In the genomic region with DNA sequence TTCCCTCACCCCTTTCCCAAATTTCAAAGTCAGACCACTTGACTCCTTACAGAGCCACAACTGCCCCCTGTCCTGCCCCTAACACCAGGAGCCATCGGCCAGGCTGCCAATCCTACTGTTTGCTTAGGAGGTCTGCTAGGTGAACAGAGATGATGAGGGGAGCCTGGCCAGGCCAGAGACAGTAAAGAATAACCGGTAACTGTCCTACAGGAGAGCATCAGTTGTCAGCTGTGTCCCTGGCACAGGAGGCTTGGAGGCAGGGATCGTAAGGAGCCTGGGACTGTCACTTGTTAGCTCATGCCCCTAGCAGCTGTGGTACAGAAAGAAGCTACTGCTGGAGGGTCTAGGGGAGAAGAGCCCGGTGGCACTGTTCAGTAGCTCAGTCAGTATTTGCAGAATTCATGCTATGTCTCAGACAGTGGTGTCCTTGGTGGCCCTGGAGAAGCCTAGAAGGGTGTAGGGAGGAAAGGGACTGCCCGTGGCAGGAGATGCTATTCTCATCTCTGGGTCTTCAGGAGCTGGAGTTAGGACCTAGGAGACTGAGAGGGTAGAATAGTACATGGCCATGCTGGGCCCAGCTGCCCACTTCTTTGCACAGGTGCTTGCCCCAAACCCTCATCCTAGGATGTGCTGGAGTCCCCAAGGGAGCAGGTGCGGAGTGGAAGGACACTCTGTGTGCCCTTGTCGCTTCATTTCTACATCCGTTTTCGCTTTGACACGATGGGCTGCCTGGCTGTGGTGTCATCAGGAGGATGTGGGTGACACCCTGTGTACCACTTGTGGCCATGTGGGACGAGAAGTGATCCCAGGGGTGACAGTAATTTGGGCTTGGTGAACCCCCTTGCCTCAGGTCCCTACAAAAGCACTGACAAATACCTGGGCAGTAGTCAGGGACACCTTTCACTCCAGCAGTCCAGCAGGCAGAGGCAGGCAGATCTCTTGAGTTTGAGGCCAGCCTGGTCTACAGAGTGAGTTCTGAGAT, we compare ENCODE assay signal across 8 mouse cellular contexts. TPM values are rescaled to one million over a fixed set of nuclear protein-coding genes. Genes with fewer than 3 reads are reported as not detected.
A peak's percentile ranks its signal among the peaks of the same experiment; 100 is the strongest.
DNase-seq lines count a peak whose midpoint lies in the region; ATAC-seq and TF ChIP-seq lines count a peak whose summit lies in the region.

No protein-coding gene starts in this region.

- H3K27ac ChIP-seq in heart, embryonic 12.5 days (ENCODE audit: poor library complexity, severe bottlenecking) = peak overlapping the region; percentile 49; the same call in 1 of the 2 replicates
- H3K27ac ChIP-seq in heart, postnatal 0 days (ENCODE audit: low read depth) = peak overlapping the region; percentile 79
- H3K27ac ChIP-seq in midbrain, embryonic 14.5 days (replicated peaks; ENCODE audit: low read depth, low read length) = no peak overlapping the region

- peak overlapping the region; percentile 59; the same call in 1 of the 2 replicates for H3K9ac ChIP-seq in heart, embryonic 12.5 days
- peak overlapping the region; percentile 37; the same call in 1 of the 2 replicates for H3K9ac ChIP-seq in heart, postnatal 0 days (replicated peaks; ENCODE audit: low read depth, low read length)
- no peak overlapping the region for H3K9ac ChIP-seq in midbrain, embryonic 14.5 days (replicated peaks; ENCODE audit: low read length)

- ATAC-seq in heart, embryonic 12.5 days (ENCODE audit: insufficient number of reproducible peaks, low FRiP score) = no peak
- no peak for ATAC-seq in heart, postnatal 0 days (ENCODE audit: insufficient read depth, low read depth)
- no peak for ATAC-seq in midbrain, embryonic 14.5 days (ENCODE audit: low FRiP score, low TSS enrichment)
- ATAC-seq in megakaryocyte-erythroid progenitor cell, adult 5-6 weeks (replicated peaks; ENCODE audit: low FRiP score, low TSS enrichment, poor library complexity, severe bottlenecking) = no peak

- 88% methylated on average over 11 of the region's 11 CpGs for WGBS in heart, embryonic 12.5 days
- 83% methylated on average over 11 of the region's 11 CpGs for WGBS in heart, postnatal 0 days
- WGBS in midbrain, embryonic 14.5 days = 95% methylated on average over 11 of the region's 11 CpGs

- DNase-seq in heart, adult 8-10 months (ENCODE audit: low spot score) = no peak
- DNase-seq in CD4-positive helper T cell, adult 2 months (ENCODE audit: low read depth, low spot score) = peak; percentile 72
- no peak for DNase-seq in heart, postnatal 0 days (ENCODE audit: low spot score)
- no peak for DNase-seq in midbrain, embryonic 14.5 days
- DNase-seq in cerebellum, postnatal 4 days (ENCODE audit: low spot score in 2 of 2) = no peak
- DNase-seq in left cerebral cortex, postnatal 10 days (ENCODE audit: extremely low spot score in 1 of 2, low spot score in 2 of 2) = no peak

- no peaks in the 10 kb centered on the region for H3K9me3 ChIP-seq in heart, embryonic 12.5 days (replicated peaks)
- H3K9me3 ChIP-seq in heart, postnatal 0 days (replicated peaks; ENCODE audit: control insufficient read depth, low read length) = no peaks in the 10 kb centered on the region
- H3K9me3 ChIP-seq in midbrain, embryonic 14.5 days (ENCODE audit: control insufficient read depth, low read length) = no peaks in the 10 kb centered on the region

- H3K27me3 ChIP-seq in heart, embryonic 12.5 days (replicated peaks) = no peaks in the 10 kb centered on the region
- no peaks in the 10 kb centered on the region for H3K27me3 ChIP-seq in heart, postnatal 0 days (ENCODE audit: control insufficient read depth, insufficient read depth, low read length)
- no peaks in the 10 kb centered on the region for H3K27me3 ChIP-seq in midbrain, embryonic 14.5 days (ENCODE audit: control insufficient read depth, insufficient read depth, low read length)

- no peak for TF ChIP-seq EP300 in heart, postnatal 0 days (IDR thresholded peaks at IDR 0.05; ENCODE audit: low read depth)

- intact Hi-C loops in left cerebral cortex, postnatal 10 days (cut with DNase I) = no loop called here

- TF ChIP-seq CTCF in heart, postnatal 0 days (IDR thresholded peaks at IDR 0.05; ENCODE audit: low read depth) = no peak

- H3K4me1 ChIP-seq in heart, embryonic 12.5 days (replicated peaks) = peaks cover 38% of the 10 kb centered on the region
- peaks cover 25% of the 10 kb centered on the region for H3K4me1 ChIP-seq in heart, postnatal 0 days (ENCODE audit: control insufficient read depth, insufficient read depth)
- peaks cover 21% of the 10 kb centered on the region for H3K4me1 ChIP-seq in midbrain, embryonic 14.5 days (ENCODE audit: control insufficient read depth, insufficient read depth, low read length)

- H3K4me2 ChIP-seq in heart, embryonic 12.5 days = peak overlapping the region; percentile 94
- peak overlapping the region; percentile 91 for H3K4me2 ChIP-seq in heart, postnatal 0 days (ENCODE audit: low read depth, low read length)
- H3K4me2 ChIP-seq in midbrain, embryonic 14.5 days (ENCODE audit: low read length) = peak overlapping the region; percentile 15; the same call in 1 of the 2 replicates

- peaks cover 51% of the 10 kb centered on the region for H3K36me3 ChIP-seq in heart, embryonic 12.5 days
- peaks cover 45% of the 10 kb centered on the region for H3K36me3 ChIP-seq in heart, postnatal 0 days (replicated peaks; ENCODE audit: control insufficient read depth, insufficient read depth, low read length)
- H3K36me3 ChIP-seq in midbrain, embryonic 14.5 days (ENCODE audit: control insufficient read depth, insufficient read depth, low read length) = peaks cover 46% of the 10 kb centered on the region

- 0 out of 2 replicates have a peak overlapping the region, but pooled peaks have one; percentile 80 for H3K4me3 ChIP-seq in heart, embryonic 12.5 days
- H3K4me3 ChIP-seq in heart, postnatal 0 days (ENCODE audit: low read depth, low read length) = peak overlapping the region; percentile 83
- no peak overlapping the region for H3K4me3 ChIP-seq in midbrain, embryonic 14.5 days (replicated peaks; ENCODE audit: low read depth, low read length)

RNA-seq across cellular contexts. Expression of a gene that starts 4.3 kb away (rescaled TPM):
- 16.9 and 20.1 TPM in 2 replicates for polyA plus RNA-seq in heart, embryonic 12.5 days (2016; fragmentation: Nextera tagmentation; extraction: Ambion mirVana)
- 10 to 100 TPM; 53.4 to 67.0 (median 62.7) TPM for total RNA-seq in heart, adult 8-10 months (2022)
- total RNA-seq in heart, postnatal 0 days (2014; rRNA removed; ENCODE audit: low replicate concordance) = 46.9 and 47.7 TPM in 2 replicates
- polyA plus RNA-seq in heart, postnatal 0 days (2015; fragmentation: Nextera tagmentation; extraction: Ambion mirVana) = 9.1 and 10.3 TPM in 2 replicates
- 16.2 and 19.9 TPM in 2 replicates for polyA plus RNA-seq in midbrain, embryonic 14.5 days (2014; fragmentation: Nextera tagmentation; extraction: Ambion mirVana)
- 10 to 100 TPM; 80.7 to 82.0 TPM for total RNA-seq in left cerebral cortex, postnatal 10 days (2021)
- total RNA-seq in megakaryocyte-erythroid progenitor cell, adult 5-6 weeks (2014; fragmentation: Nextera tagmentation) = 19.0 and 22.9 TPM in 2 replicates
- total RNA-seq in megakaryocyte-erythroid progenitor cell, adult 5-6 weeks (2017) = 3.2 and 7.2 TPM in 2 replicates

RNA-seq across cellular contexts. Expression of a gene that starts 56.5 kb away (rescaled TPM):
- 608 and 648 TPM in 2 replicates for polyA plus RNA-seq in heart, embryonic 12.5 days (2016; fragmentation: Nextera tagmentation; extraction: Ambion mirVana)
- total RNA-seq in heart, adult 8-10 months (2022) = 100 to 1,000 TPM; 256 to 304 (median 274) TPM
- 783 and 913 TPM in 2 replicates for total RNA-seq in heart, postnatal 0 days (2014; rRNA removed; ENCODE audit: low replicate concordance)
- polyA plus RNA-seq in heart, postnatal 0 days (2015; fragmentation: Nextera tagmentation; extraction: Ambion mirVana) = 504 and 531 TPM in 2 replicates
- polyA plus RNA-seq in midbrain, embryonic 14.5 days (2014; fragmentation: Nextera tagmentation; extraction: Ambion mirVana) = 708 and 777 TPM in 2 replicates
- total RNA-seq in left cerebral cortex, postnatal 10 days (2021) = 100 to 1,000 TPM; 378 to 397 TPM
- 3,119 and 3,478 TPM in 2 replicates for total RNA-seq in megakaryocyte-erythroid progenitor cell, adult 5-6 weeks (2014; fragmentation: Nextera tagmentation)
- total RNA-seq in megakaryocyte-erythroid progenitor cell, adult 5-6 weeks (2017) = 1,796 and 2,125 TPM in 2 replicates

Comparison
In these comparisons a context has a peak if more than half of its experiments do, and no peak if none do; other contexts are left out.
1. H3K4me2 ChIP-seq: peak in every context shown above with its lines; median percentile 94 in heart, embryonic 12.5 days; 91 in heart, postnatal 0 days; 15 in midbrain, embryonic 14.5 days.